In the genomic region with DNA sequence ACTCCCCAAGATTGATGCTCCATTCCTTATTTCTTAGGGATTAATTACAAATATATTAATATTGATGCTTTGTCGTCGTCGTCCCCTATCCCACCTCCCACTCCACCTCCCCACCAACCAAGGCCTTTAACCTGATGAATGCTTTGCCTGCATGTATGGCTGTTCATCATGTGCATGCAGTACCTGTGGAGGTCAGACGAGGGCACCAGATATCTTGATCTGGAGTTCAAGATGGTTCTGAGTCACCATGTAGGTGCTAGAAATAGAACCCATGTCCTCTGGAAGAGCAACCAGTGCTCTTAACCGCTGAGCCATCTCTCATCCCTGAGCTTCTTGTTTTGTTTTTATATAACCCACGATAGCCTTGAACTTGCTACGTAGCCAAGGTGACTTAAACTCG, we compare ENCODE assay signal across 18 mouse cellular contexts. TPM values are rescaled to one million over a fixed set of nuclear protein-coding genes. Genes with fewer than 3 reads are reported as not detected.
A peak's percentile ranks its signal among the peaks of the same experiment; 100 is the strongest.
DNase-seq lines count a peak whose midpoint lies in the region; ATAC-seq and TF ChIP-seq lines count a peak whose summit lies in the region.
"Had no signal": no experiment of that assay in that cellular context is flagged by ENCODE, and none has a peak within 500 bp of the region (broad histone marks: within the 10 kb centered on the region; RNA-seq: fewer than 3 reads in every experiment).

No protein-coding gene starts in this region.

- no peak overlapping the region for H3K9ac ChIP-seq in liver, embryonic 14.5 days (replicated peaks)
- H3K9ac ChIP-seq: hindbrain, embryonic 15.5 days; limb, embryonic 13.5 days; midbrain, embryonic 12.5 days had no signal

- peaks cover 4% of the 10 kb centered on the region for H3K27me3 ChIP-seq in liver, embryonic 14.5 days (ENCODE audit: control insufficient read depth, insufficient read depth, low read length)
- H3K27me3 ChIP-seq: hindbrain, embryonic 15.5 days; limb, embryonic 13.5 days; midbrain, embryonic 12.5 days had no signal

- TF ChIP-seq EP300 in liver, embryonic 14.5 days (IDR thresholded peaks at IDR 0.05; ENCODE audit: low read depth) = no peak

- H3K4me1 ChIP-seq in liver, embryonic 14.5 days (replicated peaks; ENCODE audit: control insufficient read depth in 2 of 2, insufficient read depth in 2 of 2, low read length in 1 of 2) = peaks cover 0 to 10% of the 10 kb centered on the region in 2 experiments; a peak in 1 of 4 replicates

- no peak for ATAC-seq in CD4-positive, CD25-positive, alpha-beta regulatory T cell, adult 4 months
- no peak for ATAC-seq in liver, embryonic 14.5 days (ENCODE audit: insufficient read depth)
- ATAC-seq: forebrain, embryonic 14.5 days had no signal

- no peaks in the 10 kb centered on the region for H3K9me3 ChIP-seq in liver, embryonic 14.5 days (ENCODE audit: control insufficient read depth, low read length)
- H3K9me3 ChIP-seq: hindbrain, embryonic 15.5 days; limb, embryonic 13.5 days; midbrain, embryonic 12.5 days had no signal

- no peaks in the 10 kb centered on the region for H3K36me3 ChIP-seq in liver, embryonic 14.5 days (replicated peaks; ENCODE audit: control insufficient read depth, insufficient read depth, low read depth)
- H3K36me3 ChIP-seq: hindbrain, embryonic 15.5 days; limb, embryonic 13.5 days; midbrain, embryonic 12.5 days had no signal

- H3K4me3 ChIP-seq in liver, embryonic 14.5 days (ENCODE audit: insufficient read depth in 1 of 2, low read depth in 2 of 2, low read length in 2 of 2) = no peak overlapping the region
- H3K4me3 ChIP-seq: hindbrain, embryonic 15.5 days; limb, embryonic 13.5 days; midbrain, embryonic 12.5 days; myocyte had no signal

- peak; percentile 11 for DNase-seq in CD4-positive, CD25-positive, alpha-beta regulatory T cell, adult 2 months (ENCODE audit: low read depth, low spot score)
- no peak for DNase-seq in liver, embryonic 14.5 days (ENCODE audit: low read depth in 3 of 3, low spot score in 3 of 3)
- DNase-seq in liver = no peak
- DNase-seq in 416B (ENCODE audit: low read depth) = peak; percentile 47
- peak; percentile 90 for DNase-seq in R1 (ENCODE audit: low read depth, low spot score)
- no peak for DNase-seq in natural killer cell, adult 2 months (ENCODE audit: low spot score in 2 of 2)
- no peak for DNase-seq in layer of hippocampus, adult 18-20 months (ENCODE audit: low spot score in 2 of 2)
- DNase-seq: cerebellum, postnatal 10 days; embryo, embryonic 11 days; kidney, adult 9 months; right cerebral cortex, adult 18-20 months had no signal

- H3K4me2 ChIP-seq in liver, embryonic 14.5 days (ENCODE audit: low read depth) = no peak overlapping the region
- H3K4me2 ChIP-seq: hindbrain, embryonic 15.5 days; limb, embryonic 13.5 days; midbrain, embryonic 12.5 days had no signal

- H3K27ac ChIP-seq in liver, embryonic 14.5 days = no peak overlapping the region
- H3K27ac ChIP-seq: hindbrain, embryonic 15.5 days; limb, embryonic 13.5 days; macrophage; midbrain, embryonic 12.5 days had no signal

- WGBS in liver, embryonic 14.5 days (ENCODE audit: insufficient replicate concordance) = 72% methylated on average over 8 of the region's 8 CpGs

- peak; percentile 24; the same call in 1 of the 2 replicates for TF ChIP-seq CTCF in liver, embryonic 14.5 days (IDR thresholded peaks at IDR 0.05; ENCODE audit: low read depth)

RNA-seq across cellular contexts. Expression of a gene that starts 11.5 kb away (rescaled TPM):
- polyA plus RNA-seq in CD4-positive, CD25-positive, alpha-beta regulatory T cell, adult 4 months (2017; shearing (Covaris generic)) = 1 to 10 TPM; 3.0 to 3.6 TPM
- polyA plus RNA-seq in liver, embryonic 14.5 days (2012; rRNA removed) = 3.3 and 5.1 TPM in 2 replicates
- polyA plus RNA-seq in liver, embryonic 14.5 days (2014; fragmentation: Nextera tagmentation; extraction: Ambion mirVana) = 6.2 and 7.0 TPM in 2 replicates
- total RNA-seq in layer of hippocampus, adult 18-20 months (2021) = 10 to 100 TPM in 1 of 2 experiments, 1 to 10 TPM in 1; 9.9 to 10.0 TPM

Comparison
In these comparisons a context has a peak if more than half of its experiments do, and no peak if none do; other contexts are left out.
1. DNase-seq: peak in CD4-positive, CD25-positive, alpha-beta regulatory T cell, adult 2 months (single experiment), 416B (single experiment) and R1 (single experiment); none in liver, embryonic 14.5 days (0 of 3), liver (single experiment), natural killer cell, adult 2 months (0 of 2) and layer of hippocampus, adult 18-20 months (0 of 2).